Mouse (Mus musculus) heart, adult 2 months (tissue): Measurements from ENCODE around the gene Kdm2a. TPM values are rescaled to one million over a fixed set of nuclear protein-coding genes. Genes with fewer than 3 reads are reported as not detected.
A peak's percentile ranks its signal among the peaks of the same experiment; 100 is the strongest.

Source experiments
- DNase-seq, 2 experiments: peaks; one replicate each; pipeline ENCODE4 v3.0.0; 2021
- H3K27ac ChIP-seq: fragments of 200-600 bp; 2 replicates; pipeline ENCODE4 v1.8.1; 2022
- H3K27me3 ChIP-seq: fragments of 200-500 bp; 2 replicates; pipeline ENCODE4 v1.6.1; 2012; ENCODE audit warnings: mild to moderate bottlenecking, low read length, inconsistent platforms, mixed read lengths; ENCODE audit not compliant: control insufficient read depth, insufficient read depth
- H3K36me3 ChIP-seq: fragments of 200-500 bp; 2 replicates; pipeline ENCODE4 v1.6.1; 2012; ENCODE audit warnings: low read length, inconsistent platforms; ENCODE audit not compliant: control insufficient read depth, insufficient read depth
- H3K4me1 ChIP-seq: fragments of 200-500 bp; 2 replicates; pipeline ENCODE4 v1.6.1; 2011; ENCODE audit warnings: low read length; ENCODE audit not compliant: control insufficient read depth, insufficient read depth
- H3K4me3 ChIP-seq: fragments of 200-600 bp; 2 replicates; pipeline ENCODE4 v1.8.1; 2022
- H3K79me2 ChIP-seq: fragments of 200-500 bp; replicated peaks from 2 replicates; pipeline ENCODE4 v1.6.1; 2012; ENCODE audit warnings: mild to moderate bottlenecking, inconsistent platforms, low read length, moderate library complexity, mixed read lengths; ENCODE audit not compliant: control insufficient read depth, insufficient read depth
- H3K9ac ChIP-seq: fragments of 200-500 bp; 2 replicates; pipeline ENCODE4 v1.6.1; 2012; ENCODE audit warnings: low read depth, mild to moderate bottlenecking, control low read depth, inconsistent platforms, low read length, mixed read lengths
- CTCF ChIP-seq: fragments of 200-600 bp; IDR thresholded peaks from 2 replicates; pipeline ENCODE4 v1.8.1; 2022; ENCODE audit warnings: antibody characterized with exemption, mild to moderate bottlenecking, moderate library complexity
- EP300 ChIP-seq: fragments of 200-500 bp; IDR thresholded peaks from 2 replicates; pipeline ENCODE4 v1.6.1; 2011; ENCODE audit warnings: low read depth, low read length, control low read depth; ENCODE audit not compliant: insufficient read depth
- POLR2A ChIP-seq: fragments of 200-500 bp; IDR thresholded peaks from 2 replicates; pipeline ENCODE4 v1.6.1; 2011; ENCODE audit warnings: mild to moderate bottlenecking, low read depth, low read length, control low read depth; ENCODE audit not compliant: insufficient read depth
- WGBS: fragments of 180-500 bp; shearing (Covaris S2); methylation state at CpG from one replicate; pipeline ENCODE4 v1.1.7; 2018; 5-methylcytosine and 5-hydroxymethylcytosine counted together
- intact Hi-C: fragments of 180-260 bp; cut with DNase I; formaldehyde crosslinking; loops from one replicate; pipeline ENCODE4 v1.15.1; 2025
- polyA plus RNA-seq: library from polyadenylated mRNA; depleted of rRNA; stranded (reverse); fragments of >200 nt; gene quantifications from 2 replicates; pipeline ENCODE4 v1.2.3, GENCODE M21; 2012
- total RNA-seq, 2 experiments: library from RNA; stranded (reverse); gene quantifications; 2 replicates each; pipeline ENCODE4 v1.2.3; 2021

The Kdm2a gene
- total and polyA plus RNA-seq, 3 experiments, result 36.4 to 49.7 (median 38.6) TPM

DNA sequence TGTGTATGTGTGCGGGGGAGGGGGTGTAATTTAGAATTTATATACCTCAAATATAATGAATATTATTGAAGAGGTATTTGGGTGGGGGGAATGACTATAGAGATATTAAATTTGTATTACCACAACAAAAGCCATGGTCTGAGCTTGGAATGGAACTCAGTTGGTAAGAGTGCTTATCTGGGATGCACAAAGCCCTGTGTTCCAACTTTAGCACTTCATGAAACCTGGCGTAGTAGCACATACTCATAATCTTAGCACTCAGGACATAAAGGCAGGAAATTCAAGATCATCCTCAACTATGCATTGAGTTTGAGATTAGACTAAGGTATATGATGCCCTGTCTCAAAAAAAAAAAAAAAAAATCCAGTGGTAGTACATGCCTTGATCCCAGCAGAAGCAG is 6.8 kb upstream of the Kdm2a start:
- DNase-seq, result no peak
- no peak overlapping the region for H3K9ac ChIP-seq
- no peak for TF ChIP-seq EP300
- no peak for TF ChIP-seq CTCF
- no peak for TF ChIP-seq POLR2A
- H3K27ac ChIP-seq, result no peak overlapping the region
- no peak overlapping the region for H3K4me3 ChIP-seq
- no peaks in the 10 kb centered on the region for H3K36me3 ChIP-seq
- H3K79me2 ChIP-seq, result no peaks in the 10 kb centered on the region
- intact Hi-C loops, result no loop called here
- 92% methylated on average over 2 of the region's 2 CpGs for WGBS
- no peaks in the 10 kb centered on the region for H3K27me3 ChIP-seq
- no peaks in the 10 kb centered on the region for H3K4me1 ChIP-seq

DNA sequence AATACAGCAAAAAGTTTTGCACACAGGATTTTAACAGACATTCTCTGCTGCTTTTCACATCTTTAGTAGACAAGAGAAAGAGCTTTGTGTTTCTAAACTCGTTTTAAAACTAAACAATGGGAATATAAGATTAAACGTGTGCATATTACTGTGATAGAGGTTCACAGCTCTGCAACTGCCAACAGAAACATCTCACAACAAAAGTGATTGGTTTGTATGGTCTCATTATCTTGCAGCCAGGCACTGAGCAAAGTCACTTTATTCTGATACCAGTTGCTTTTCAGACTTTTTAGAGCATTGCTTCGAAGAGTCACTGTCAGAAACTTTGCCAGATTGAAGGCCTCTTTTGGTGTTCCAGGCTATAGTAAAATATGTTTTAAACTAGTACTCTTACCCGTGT is 874 bp upstream of the Kdm2a start:
- Histone ChIP-seq H3K4me3 (no peak overlapping the region), H3K27ac (no peak overlapping the region), H3K4me1 (peaks cover 6% of the 10 kb centered on the region), H3K27me3 (no peaks in the 10 kb centered on the region), H3K9ac (no peak overlapping the region), H3K79me2 (no peaks in the 10 kb centered on the region; the same call in 1 of the 2 replicates), H3K36me3 (peaks cover 6% of the 10 kb centered on the region)
- intact Hi-C loops, result loop anchor here (2.0 to 5.0 kb wide), 2 partner anchors 66 to 873 kb away; partner anchors contain the start of gene Pacs1
- TF ChIP-seq EP300 (no peak), POLR2A (no peak), CTCF (no peak)
- no peak for DNase-seq
- 76% methylated on average over 4 of the region's 4 CpGs for WGBS

DNA sequence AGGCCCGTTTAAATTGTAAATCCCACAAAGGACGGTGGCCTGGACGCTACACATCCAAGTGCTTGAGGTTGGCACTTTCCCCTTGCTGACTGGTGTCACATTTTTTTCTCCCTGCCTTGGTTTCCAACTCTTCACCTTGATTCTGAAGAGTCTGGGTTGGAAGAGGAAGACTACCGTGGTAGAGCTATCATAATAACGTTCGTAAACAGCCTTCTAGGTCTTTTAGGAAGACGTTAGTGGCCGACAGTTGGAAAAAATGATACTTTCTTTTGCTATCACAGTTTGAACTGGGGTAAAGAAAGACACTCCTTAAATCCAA is 504 bp upstream of the Kdm2a start:
- H3K36me3 ChIP-seq, result peaks cover 8% of the 10 kb centered on the region
- peak overlapping the region; percentile 74 for H3K9ac ChIP-seq
- no peaks in the 10 kb centered on the region; the same call in 1 of the 2 replicates for H3K79me2 ChIP-seq
- TF ChIP-seq CTCF (no peak), EP300 (no peak)
- no peak for DNase-seq
- WGBS, result 56% methylated on average over 8 of the region's 8 CpGs
- H3K4me1 ChIP-seq, result peaks cover 6% of the 10 kb centered on the region
- no peaks in the 10 kb centered on the region for H3K27me3 ChIP-seq
- H3K4me3 ChIP-seq, result peak overlapping the region; percentile 69
- H3K27ac ChIP-seq, result peak overlapping the region; percentile 92
- intact Hi-C loops, result loop anchor here (2.0 to 5.0 kb wide), 2 partner anchors 66 to 874 kb away; partner anchors contain the start of gene Pacs1

DNA sequence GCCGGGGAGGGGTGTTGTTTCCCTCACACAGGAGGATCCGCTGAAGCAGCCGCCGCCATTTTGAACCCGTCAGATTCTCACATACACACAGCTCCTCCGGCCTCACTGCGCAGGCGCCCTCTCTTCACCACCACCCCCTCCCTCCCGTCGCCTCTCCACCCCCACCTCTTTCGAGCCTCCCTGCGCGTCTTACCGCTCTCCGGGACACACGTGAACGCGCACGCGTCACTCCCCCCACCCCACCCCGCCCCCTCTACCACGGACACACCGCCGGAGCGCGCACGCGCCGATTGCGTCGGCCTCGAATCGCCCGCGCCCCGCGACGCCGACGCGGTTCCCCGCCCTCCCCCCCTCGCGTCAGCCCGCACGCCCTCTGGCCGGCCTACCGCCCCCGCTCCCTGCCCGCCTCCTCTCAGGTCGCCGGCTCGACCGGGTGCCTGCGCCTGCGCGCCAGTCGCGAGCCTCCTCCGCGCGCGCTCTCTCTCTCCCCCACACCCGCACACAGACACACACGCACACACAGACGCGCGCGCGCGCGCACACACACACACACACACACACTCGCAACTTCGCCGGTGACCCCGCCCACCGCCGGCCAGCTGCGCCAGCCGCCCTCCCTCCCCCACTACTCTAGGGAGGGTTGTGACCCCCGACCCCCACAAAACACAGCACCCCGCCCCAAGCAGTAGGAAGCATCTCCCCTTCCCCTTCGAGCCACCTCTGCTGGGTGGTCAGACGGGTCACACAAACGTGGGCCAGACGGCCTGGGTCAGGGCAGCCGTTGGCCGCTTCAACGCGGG is 887 bp downstream of the Kdm2a start:
- Histone ChIP-seq H3K9ac (peak overlapping the region; percentile 96), H3K27ac (peak overlapping the region; percentile 98), H3K27me3 (no peaks in the 10 kb centered on the region), H3K4me3 (peak overlapping the region; percentile 98), H3K4me1 (peaks cover 8% of the 10 kb centered on the region), H3K36me3 (peaks cover 20% of the 10 kb centered on the region), H3K79me2 (no peaks in the 10 kb centered on the region; the same call in 1 of the 2 replicates)
- DNase-seq, result peak; percentile 92 to 97
- TF ChIP-seq EP300, result 0 out of 2 replicates have a peak, but pooled peaks have one; percentile 34
- no peak for TF ChIP-seq CTCF
- peak; percentile 69; the same call in 1 of the 2 replicates for TF ChIP-seq POLR2A
- WGBS, result under 1% methylated on average over 75 of the region's 90 CpGs
- intact Hi-C loops, result loop anchor here (5.0 kb wide), 1 partner anchor 875 kb away; the partner anchor contains the start of gene Pacs1

DNA sequence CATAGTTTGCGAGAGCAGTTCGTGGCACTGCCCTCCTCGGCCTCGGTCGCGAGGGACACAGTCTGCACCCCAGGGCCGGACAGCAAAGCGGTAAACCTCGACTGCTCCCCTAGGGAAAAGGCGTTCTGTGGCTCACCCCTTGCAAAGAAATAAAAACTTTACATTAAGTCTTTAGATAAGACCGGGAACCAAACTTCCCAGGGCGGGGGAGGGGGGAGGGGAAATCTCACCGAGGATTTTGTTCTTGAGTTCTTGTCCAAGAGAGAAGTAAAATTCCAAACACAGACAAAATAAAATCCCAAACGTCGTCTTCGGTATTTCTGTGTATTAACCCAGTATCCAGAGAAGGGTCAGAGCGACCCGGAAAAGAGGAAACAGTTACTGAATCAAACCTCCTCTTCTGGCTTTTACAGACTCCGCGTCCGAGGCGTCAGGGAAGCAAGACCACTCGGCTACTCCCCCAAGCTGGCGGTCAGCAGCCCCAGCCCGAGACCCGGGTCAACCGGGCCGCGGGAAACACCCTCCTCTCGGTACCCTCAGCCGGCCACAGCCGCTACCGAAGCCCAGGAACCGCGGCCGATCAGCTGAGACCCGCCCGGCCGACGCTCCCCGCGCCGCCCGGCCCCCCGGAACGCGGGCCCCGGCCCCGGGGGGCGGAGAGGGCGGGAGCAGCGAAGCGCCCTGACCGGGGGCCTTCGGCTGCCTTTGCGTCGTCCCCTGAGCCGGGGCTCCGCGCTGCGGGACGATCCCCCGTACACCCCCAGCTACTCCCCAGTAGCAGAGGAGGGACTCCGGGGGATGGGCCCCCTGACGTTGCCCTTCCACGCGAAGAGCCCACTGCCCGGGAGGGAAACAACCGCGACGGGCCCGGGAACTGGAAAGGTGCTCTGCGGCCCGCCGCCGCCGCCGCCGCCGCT is 1.7 kb downstream of the Kdm2a start:
- peak; percentile 34 to 47 for DNase-seq
- Histone ChIP-seq H3K27me3 (no peaks in the 10 kb centered on the region), H3K4me1 (peaks cover 9% of the 10 kb centered on the region), H3K27ac (peak overlapping the region; percentile 98), H3K9ac (peak overlapping the region; percentile 96), H3K36me3 (peaks cover 27% of the 10 kb centered on the region), H3K4me3 (peak overlapping the region; percentile 98), H3K79me2 (no peaks in the 10 kb centered on the region; the same call in none of the 2 replicates)
- intact Hi-C loops, result loop anchor here (5.0 kb wide), 1 partner anchor 876 kb away; the partner anchor contains the start of gene Pacs1
- WGBS, result 1% methylated on average over 77 of the region's 80 CpGs
- no peak for TF ChIP-seq CTCF
- no peak for TF ChIP-seq POLR2A
- TF ChIP-seq EP300, result no peak
